Mouse (Mus musculus) CD4-positive, CD25-positive, alpha-beta regulatory T cell, adult 2 months (primary cell): Measurements from ENCODE around the gene Zswim3.

Experiments used
- DNase-seq: peaks from one replicate; pipeline ENCODE4 v3.0.0-alpha.2; 2012; ENCODE audit warnings: low read depth, low spot score

The Zswim3 gene

DNA sequence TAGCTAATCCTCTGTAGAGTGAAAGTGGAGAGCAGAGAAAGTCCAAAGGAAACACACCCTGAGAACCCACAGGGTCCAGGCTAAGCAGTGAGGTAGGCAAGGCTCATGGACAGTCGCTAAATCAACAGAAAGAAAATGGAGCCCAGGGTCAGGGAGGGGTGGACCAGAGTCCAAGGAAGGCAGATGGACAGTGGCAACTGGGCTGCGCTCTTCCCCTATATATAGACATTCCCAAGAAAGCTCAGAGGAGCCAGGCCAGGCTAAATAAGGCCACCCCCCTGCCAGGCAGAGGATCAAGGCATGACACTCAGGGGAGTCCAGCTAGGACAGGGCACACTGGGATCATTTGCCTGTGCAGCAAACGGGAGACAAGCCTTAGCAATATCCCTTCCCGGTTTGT, 23.0 kb upstream of the Zswim3 start:
- DNase-seq = no peak

GRCm38 (mm10) chr2:164783926-164784581, 20.8 kb upstream of the Zswim3 start:
- DNase-seq = peak; percentile 50

- no peak for DNase-seq
These were observed 20.0 kb upstream of the Zswim3 start for GRCm38 (mm10) chr2:164784869-164785420.

- DNase-seq = peak; percentile 77
These were observed 19.2 kb upstream of the Zswim3 start, which contains the start of gene Snx21 for GRCm38 (mm10) chr2:164785481-164786387. Snx21 (plus strand) TSS chr2:164785823.

GRCm38 (mm10) chr2:164786388-164786885, 18.5 kb upstream of the Zswim3 start:
- DNase-seq = peak; percentile 29

- no peak for DNase-seq
These were observed 17.9 kb upstream of the Zswim3 start for GRCm38 (mm10) chr2:164787032-164787431.

DNA sequence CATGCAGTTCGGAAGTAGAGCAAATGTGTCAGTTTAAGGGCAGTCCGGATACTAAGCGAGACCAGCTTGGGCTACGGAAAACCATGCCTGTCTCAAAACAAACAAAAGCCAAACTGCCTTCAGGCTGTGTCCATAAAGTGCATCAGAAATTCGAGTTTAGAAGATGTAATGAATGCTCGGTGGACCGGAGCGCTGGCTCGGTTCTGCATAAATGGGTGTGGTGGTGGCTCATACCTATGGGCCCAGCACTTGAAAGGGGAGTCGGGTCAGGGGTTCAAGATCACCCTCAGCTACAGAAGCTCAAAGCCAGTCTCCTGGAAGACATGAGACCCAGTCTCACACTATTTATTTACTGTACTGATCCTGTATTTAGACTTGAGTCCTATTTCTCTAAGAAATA, 17.1 kb upstream of the Zswim3 start:
- DNase-seq = no peak

DNA sequence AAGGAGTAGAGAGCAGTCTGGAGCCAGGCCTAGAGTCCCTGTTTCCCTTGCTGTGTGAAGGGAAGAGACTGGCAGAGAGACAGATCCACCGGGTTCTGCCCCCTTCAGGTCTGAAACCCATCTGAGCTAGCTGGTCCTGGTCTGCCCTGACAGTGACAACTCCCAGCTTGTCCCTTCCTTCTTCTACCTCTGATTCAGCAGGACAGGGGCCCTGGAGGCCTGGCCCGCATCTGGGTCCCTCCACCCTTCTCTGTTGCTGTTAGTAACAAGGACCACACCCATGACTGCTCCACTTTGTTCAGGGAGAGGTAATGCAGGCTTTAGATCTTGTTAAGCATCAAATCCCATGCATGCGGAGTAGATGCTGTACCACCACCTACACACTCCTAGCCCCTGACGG, 16.5 kb upstream of the Zswim3 start:
- DNase-seq = no peak

DNA sequence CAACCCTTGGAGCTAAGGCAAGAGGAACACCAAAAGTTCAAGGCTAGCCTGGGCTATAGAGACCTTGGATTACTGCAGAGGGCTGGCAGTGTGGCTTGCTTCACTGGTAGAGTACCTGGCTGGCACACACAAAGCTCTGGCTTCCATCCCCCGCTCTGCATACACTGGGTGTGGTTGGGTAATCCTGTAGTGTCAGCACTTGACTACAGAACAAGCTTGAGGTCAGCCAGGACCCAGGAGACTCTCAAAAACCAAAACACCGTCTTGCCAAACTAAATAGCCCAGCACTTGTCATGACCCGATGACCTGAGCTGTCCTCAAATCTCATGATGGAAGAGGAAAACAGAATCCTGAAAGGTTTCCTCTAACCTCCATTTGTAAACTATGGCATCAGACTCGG, 14.4 kb upstream of the Zswim3 start:
- DNase-seq = no peak

DNA sequence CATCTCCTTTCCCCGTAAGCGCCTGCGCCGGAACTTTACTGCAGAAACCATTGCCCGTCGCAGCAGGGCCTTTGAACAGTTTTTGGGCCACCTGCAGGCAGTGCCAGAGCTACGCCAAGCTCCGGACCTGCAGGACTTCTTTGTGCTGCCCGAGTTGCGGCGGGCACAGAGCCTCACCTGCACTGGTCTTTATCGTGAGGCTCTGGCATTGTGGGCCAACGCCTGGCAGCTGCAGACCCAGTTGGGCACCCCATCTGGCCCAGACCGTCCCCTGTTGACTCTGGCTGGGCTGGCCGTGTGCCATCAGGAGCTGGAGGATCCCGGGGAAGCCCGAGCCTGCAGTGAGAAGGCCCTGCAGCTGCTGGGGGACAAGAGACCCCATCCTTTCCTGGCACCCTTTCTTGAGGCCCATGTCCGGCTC, 13.0 kb upstream of the Zswim3 start:
- no peak for DNase-seq

GRCm38 (mm10) chr2:164792400-164793190, 12.3 kb upstream of the Zswim3 start:
- no peak for DNase-seq

DNA sequence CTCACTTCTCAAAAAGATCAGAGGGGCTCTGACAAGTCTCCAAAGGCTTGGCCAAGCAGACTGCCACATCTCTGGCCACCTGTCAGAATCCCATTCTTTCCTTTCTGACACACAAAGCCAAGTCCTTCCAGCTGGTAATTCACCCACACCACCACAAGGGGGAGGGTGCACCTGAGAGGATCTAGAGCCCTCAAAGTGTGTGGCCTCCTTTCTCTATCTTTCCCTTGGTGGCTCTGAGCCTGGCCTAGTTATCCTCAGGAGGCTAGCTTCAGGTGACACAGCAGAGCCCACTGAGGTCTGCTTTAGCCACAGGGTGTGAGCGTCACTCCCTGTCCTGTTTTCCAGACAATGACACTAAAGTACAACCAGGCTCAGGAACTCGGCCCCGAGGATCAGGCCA, 11.7 kb upstream of the Zswim3 start:
- DNase-seq = peak; percentile 74

GRCm38 (mm10) chr2:164793772-164794171, 11.1 kb upstream of the Zswim3 start:
- DNase-seq = peak; percentile 48

GRCm38 (mm10) chr2:164794293-164794692, 10.6 kb upstream of the Zswim3 start:
- peak; percentile 87 for DNase-seq

- DNase-seq = no peak
These were observed 9.0 kb upstream of the Zswim3 start for GRCm38 (mm10) chr2:164795868-164796267.

DNA sequence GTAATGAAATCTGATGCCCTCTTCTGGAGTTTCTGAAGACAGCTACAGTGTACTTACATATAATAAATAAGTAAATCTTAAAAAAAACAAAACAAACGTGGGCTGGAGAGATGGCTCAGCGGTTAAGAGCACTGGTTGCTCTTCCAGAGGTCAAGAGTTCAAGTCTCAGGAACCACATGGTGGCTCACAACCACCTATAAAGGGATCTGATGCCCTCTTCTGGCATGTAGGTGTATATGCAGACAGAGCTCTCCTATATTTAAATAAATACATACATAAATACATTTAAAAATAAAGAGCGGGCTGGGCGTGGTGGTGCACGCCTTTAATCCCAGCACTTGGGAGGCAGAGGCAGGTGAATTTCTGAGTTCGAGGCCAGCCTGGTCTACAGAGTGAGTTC, 6.3 kb upstream of the Zswim3 start:
- DNase-seq = peak; percentile 59

- DNase-seq = no peak
These were observed 4.5 kb upstream of the Zswim3 start for GRCm38 (mm10) chr2:164800252-164801004.

DNA sequence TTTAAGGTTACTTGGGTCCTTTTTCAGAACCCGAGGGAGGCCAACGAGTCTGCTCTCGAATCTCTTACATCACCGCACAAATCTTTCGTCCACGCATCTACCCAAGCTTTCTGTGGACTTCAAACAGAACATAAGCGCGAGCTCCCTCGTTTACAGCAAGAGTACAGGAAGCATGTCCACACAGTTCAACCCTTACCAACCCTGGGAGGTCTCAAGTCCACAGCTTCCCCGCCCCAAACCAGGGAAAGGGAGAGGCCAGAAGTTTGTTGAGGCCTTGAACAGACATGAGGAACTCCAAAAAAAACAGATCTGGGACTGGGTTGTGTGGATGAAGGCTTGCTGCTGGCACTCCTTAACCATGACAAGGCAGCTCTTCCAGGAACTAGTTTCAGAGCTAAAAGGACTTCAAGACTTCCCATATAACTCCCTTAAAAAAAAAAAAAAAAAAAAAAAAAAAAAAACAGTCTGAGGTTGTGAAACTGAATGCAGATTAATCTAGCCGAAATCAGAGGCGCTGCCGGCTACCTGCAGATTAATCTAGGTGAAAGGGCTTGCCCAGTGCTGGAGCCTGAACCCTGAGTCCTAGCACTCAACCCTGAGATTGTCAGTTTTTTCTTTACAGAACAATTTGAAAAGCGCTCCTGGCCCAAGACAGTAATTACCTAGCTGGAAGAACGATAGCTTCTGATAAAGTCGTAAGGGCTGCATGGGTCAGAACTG, 1.5 kb upstream of the Zswim3 start:
- DNase-seq = no peak

DNA sequence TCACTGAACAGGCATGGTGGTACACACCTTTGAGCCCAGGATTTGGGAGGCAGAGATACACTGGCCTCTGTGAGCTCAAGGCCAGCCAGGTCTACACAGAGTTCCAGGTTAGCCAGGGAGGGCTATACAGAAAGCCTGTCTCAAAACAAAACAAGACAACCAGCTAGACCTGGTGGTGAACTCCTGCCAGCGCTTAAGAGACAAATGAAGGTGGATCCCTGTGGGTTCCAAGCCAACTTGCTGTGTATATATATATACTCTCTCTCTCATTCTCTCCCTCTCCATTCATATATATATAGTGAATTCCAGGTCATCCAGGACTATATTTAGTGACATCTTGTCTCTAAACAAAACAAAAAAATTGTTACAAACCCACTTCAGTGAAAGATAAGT, 981 bp upstream of the Zswim3 start:
- DNase-seq = no peak

DNA sequence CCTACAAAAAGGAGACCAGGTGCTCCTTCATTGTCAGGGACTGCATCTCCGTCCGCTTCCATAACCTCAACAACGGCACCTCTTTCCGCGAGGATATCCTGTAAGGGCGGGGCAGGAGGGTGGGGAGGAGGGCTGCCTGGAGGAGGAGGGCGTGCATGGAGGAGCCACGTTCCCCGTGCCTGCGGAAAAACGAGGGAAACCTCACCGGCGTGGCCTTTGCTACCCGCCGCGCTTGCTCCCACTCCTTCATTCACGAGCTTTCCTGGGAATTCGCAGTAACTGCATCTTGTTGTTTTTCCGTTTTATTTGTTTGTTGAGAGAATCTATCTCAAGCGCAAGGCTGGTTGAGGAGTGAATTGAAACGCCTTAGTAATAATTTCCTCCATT, 427 bp downstream of the Zswim3 start:
- DNase-seq = no peak
